Mouse (Mus musculus): ENCODE results near the gene Aaas.

Gene Aaas

GRCm38 (mm10) chr15:102350138-102350941 is at the start of gene Aaas:
Gene Aaas, minus strand, starts transcription at chr15:102350771.
- DNase-seq (ENCODE audit: low spot score in 2 of 2) = peak; percentile 93 to 95

GRCm38 (mm10) chr15:102399229-102400221 is 49.0 kb upstream of the Aaas start:
- peak; percentile 53 to 57 for DNase-seq (ENCODE audit: low spot score in 2 of 2)

GRCm38 (mm10) chr15:102398629-102399028 is 48.1 kb upstream of the Aaas start:
- DNase-seq (ENCODE audit: low spot score in 2 of 2) = no peak

GRCm38 (mm10) chr15:102395061-102395460 is 44.5 kb upstream of the Aaas start:
- DNase-seq (ENCODE audit: low spot score in 2 of 2) = no peak

- no peak for DNase-seq (ENCODE audit: low spot score in 2 of 2)
Observed at GRCm38 (mm10) chr15:102393584-102394014, 43.0 kb upstream of the Aaas start.

- DNase-seq (ENCODE audit: low spot score in 2 of 2) = no peak
Observed at GRCm38 (mm10) chr15:102392520-102392919, 41.9 kb upstream of the Aaas start.

- no peak for DNase-seq (ENCODE audit: low spot score in 2 of 2)
Observed at GRCm38 (mm10) chr15:102388942-102389341, 38.4 kb upstream of the Aaas start.

- no peak for DNase-seq (ENCODE audit: low spot score in 2 of 2)
Observed at GRCm38 (mm10) chr15:102386640-102387039, 36.1 kb upstream of the Aaas start.

GRCm38 (mm10) chr15:102383671-102384070 is 33.1 kb upstream of the Aaas start:
- no peak for DNase-seq (ENCODE audit: low spot score in 2 of 2)

- peak; percentile 86 to 88 for DNase-seq (ENCODE audit: low spot score in 2 of 2)
Observed at GRCm38 (mm10) chr15:102381575-102381974, 31.0 kb upstream of the Aaas start.

- no peak for DNase-seq (ENCODE audit: low spot score in 2 of 2)
Observed at GRCm38 (mm10) chr15:102377810-102378262, 27.3 kb upstream of the Aaas start.

GRCm38 (mm10) chr15:102377163-102377543 is 26.6 kb upstream of the Aaas start:
- peak; percentile 69 to 83 for DNase-seq (ENCODE audit: low spot score in 2 of 2)

- DNase-seq (ENCODE audit: low spot score in 2 of 2) = peak; percentile 10 to 31
Observed at GRCm38 (mm10) chr15:102376453-102377162, 26.0 kb upstream of the Aaas start.

GRCm38 (mm10) chr15:102370727-102371126 is 20.2 kb upstream of the Aaas start:
- DNase-seq (ENCODE audit: low spot score in 2 of 2) = no peak

- DNase-seq (ENCODE audit: low spot score in 2 of 2) = no peak
Observed at GRCm38 (mm10) chr15:102369972-102370371, 19.4 kb upstream of the Aaas start.

GRCm38 (mm10) chr15:102366733-102367344 is 16.3 kb upstream of the Aaas start, which contains the start of gene Sp7:
Gene Sp7, minus strand, starts transcription at chr15:102367182.
- no peak for DNase-seq (ENCODE audit: low spot score in 2 of 2)

- DNase-seq (ENCODE audit: low spot score in 2 of 2) = no peak
Observed at GRCm38 (mm10) chr15:102366238-102366637, 15.7 kb upstream of the Aaas start.

- DNase-seq (ENCODE audit: low spot score in 2 of 2) = no peak
Observed at GRCm38 (mm10) chr15:102364678-102365077, 14.1 kb upstream of the Aaas start.

GRCm38 (mm10) chr15:102362648-102363047 is 12.1 kb upstream of the Aaas start:
- DNase-seq (ENCODE audit: low spot score in 2 of 2) = no peak

GRCm38 (mm10) chr15:102358834-102359233 is 8.3 kb upstream of the Aaas start:
- no peak for DNase-seq (ENCODE audit: low spot score in 2 of 2)

GRCm38 (mm10) chr15:102358126-102358525 is 7.6 kb upstream of the Aaas start:
- no peak for DNase-seq (ENCODE audit: low spot score in 2 of 2)

All from right cerebral cortex, adult 2 months (tissue).